Mouse (Mus musculus) stomach, embryonic 14.5 days (tissue): ENCODE results near the gene Cdcp1. TPM values are rescaled to one million over a fixed set of nuclear protein-coding genes. Genes with fewer than 3 reads are reported as not detected.

ENCODE experiments used
- ATAC-seq: fragments of 200-750 bp; cut with Nextera tagmentation; 2 replicates; pipeline ENCODE4 v1.8.0; 2017; ENCODE audit warnings: low read depth, moderate TSS enrichment; ENCODE audit not compliant: insufficient number of reproducible peaks, insufficient read depth, low FRiP score
- H3K27ac ChIP-seq: fragments of 300-500 bp; sonication (generic); 2 replicates; pipeline ENCODE4 v1.5.1; 2014; ENCODE audit warnings: mild to moderate bottlenecking, low read length, moderate library complexity, mixed read lengths
- H3K27me3 ChIP-seq: fragments of 300-500 bp; sonication (generic); 2 replicates; pipeline ENCODE4 v1.6.1; 2014; ENCODE audit warnings: low read length, control low read depth, mixed read lengths; ENCODE audit not compliant: control insufficient read depth, insufficient read depth
- H3K36me3 ChIP-seq: fragments of 300-500 bp; sonication (generic); 2 replicates; pipeline ENCODE4 v1.6.1; 2014; ENCODE audit warnings: mild to moderate bottlenecking, control low read depth, low read length, moderate library complexity, mixed read lengths; ENCODE audit not compliant: control insufficient read depth, insufficient read depth
- H3K4me1 ChIP-seq: fragments of 300-500 bp; sonication (generic); 2 replicates; pipeline ENCODE4 v1.6.1; 2014; ENCODE audit warnings: low read length, control low read depth, mixed read lengths; ENCODE audit not compliant: control insufficient read depth, insufficient read depth
- H3K4me2 ChIP-seq: fragments of 300-500 bp; sonication (generic); replicated peaks from 2 replicates; pipeline ENCODE4 v1.6.1; 2014; ENCODE audit warnings: low read depth, low read length, control low read depth
- H3K4me3 ChIP-seq: fragments of 300-500 bp; sonication (generic); 2 replicates; pipeline ENCODE4 v1.5.1; 2014; ENCODE audit warnings: low read depth, low read length, control low read depth
- H3K9ac ChIP-seq: fragments of 300-500 bp; sonication (generic); replicated peaks from 2 replicates; pipeline ENCODE4 v1.6.1; 2014; ENCODE audit warnings: low read depth, mild to moderate bottlenecking, control low read depth, low read length, moderate library complexity, mixed read lengths
- H3K9me3 ChIP-seq: fragments of 300-500 bp; sonication (generic); 2 replicates; pipeline ENCODE4 v1.6.1; 2016; ENCODE audit warnings: low read depth, low read length, control low read depth; ENCODE audit not compliant: control insufficient read depth
- WGBS: fragments of 180-500 bp; shearing (Covaris S2); extraction: QIAGEN DNeasy Blood & Tissue Kit; methylation state at CpG from one replicate; pipeline ENCODE4 v1.1.7; 2014; 5-methylcytosine and 5-hydroxymethylcytosine counted together
- polyA plus RNA-seq: library from polyadenylated mRNA; unstranded; fragments of >200 nt; fragmentation: Nextera tagmentation; extraction: Ambion mirVana; gene quantifications from 2 replicates; pipeline ENCODE4 v1.2.1, GENCODE M21; 2014

The Cdcp1 gene
- polyA plus RNA-seq, 1 experiment from 2014 or later = 15.1 TPM

DNA sequence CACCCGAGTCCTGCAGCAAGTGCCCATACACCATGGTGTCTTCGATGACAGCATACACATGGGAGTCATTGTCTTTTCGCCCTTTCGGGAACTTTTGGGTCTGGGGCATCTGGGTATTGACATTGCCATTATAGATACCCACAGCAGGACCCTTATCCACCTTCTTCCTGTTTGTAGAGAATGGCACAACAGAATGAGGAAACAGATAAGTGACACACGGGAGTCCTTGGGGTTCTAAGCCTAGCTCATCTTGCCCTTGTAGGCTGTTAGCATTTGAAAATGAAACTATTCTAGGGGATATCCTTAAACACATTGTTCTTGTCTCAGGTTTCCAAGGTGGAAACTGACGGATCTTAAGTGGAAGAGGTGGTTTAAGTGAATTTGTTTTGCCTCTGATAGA is 42.1 kb downstream of the Cdcp1 start:
- WGBS = 83% methylated on average over 6 of the region's 6 CpGs
- Histone ChIP-seq H3K9ac (no peak overlapping the region), H3K27me3 (no peaks in the 10 kb centered on the region), H3K27ac (no peak overlapping the region), H3K36me3 (no peaks in the 10 kb centered on the region), H3K4me2 (no peak overlapping the region), H3K4me3 (no peak overlapping the region), H3K4me1 (no peaks in the 10 kb centered on the region), H3K9me3 (no peaks in the 10 kb centered on the region)
- no peak for ATAC-seq

DNA sequence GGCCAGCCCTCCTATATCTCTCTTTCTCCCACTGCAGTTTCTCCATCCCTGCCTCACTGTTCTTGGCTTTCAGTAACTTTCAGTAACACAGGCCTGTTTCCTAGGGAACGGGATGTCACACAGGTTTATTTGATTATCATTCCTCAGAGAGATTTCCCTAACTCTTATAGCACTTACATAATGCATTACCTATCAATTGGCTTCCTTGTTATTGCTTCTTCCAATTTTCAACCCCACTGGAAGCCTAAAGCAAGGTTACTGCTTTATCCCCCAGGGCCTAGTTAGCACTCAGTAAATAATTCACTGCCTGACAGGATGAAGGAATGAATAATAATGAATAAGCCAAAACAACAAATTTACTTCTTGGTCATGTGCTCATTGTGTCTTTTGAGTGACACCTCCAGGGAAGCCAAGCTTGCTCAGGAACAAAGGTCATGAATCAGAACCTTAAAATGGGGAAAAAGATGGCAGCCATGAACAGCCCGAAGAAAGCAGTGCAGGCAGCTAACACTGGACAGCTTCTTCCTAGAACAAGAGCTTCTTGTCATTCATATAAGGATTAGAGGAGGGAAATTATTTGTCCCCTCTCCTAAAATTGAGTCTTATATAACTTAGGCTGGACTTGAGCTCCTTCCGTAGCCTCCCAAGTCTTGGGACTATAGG is 49.9 kb downstream of the Cdcp1 start:
- 93% methylated on average over 3 of the region's 3 CpGs for WGBS

DNA sequence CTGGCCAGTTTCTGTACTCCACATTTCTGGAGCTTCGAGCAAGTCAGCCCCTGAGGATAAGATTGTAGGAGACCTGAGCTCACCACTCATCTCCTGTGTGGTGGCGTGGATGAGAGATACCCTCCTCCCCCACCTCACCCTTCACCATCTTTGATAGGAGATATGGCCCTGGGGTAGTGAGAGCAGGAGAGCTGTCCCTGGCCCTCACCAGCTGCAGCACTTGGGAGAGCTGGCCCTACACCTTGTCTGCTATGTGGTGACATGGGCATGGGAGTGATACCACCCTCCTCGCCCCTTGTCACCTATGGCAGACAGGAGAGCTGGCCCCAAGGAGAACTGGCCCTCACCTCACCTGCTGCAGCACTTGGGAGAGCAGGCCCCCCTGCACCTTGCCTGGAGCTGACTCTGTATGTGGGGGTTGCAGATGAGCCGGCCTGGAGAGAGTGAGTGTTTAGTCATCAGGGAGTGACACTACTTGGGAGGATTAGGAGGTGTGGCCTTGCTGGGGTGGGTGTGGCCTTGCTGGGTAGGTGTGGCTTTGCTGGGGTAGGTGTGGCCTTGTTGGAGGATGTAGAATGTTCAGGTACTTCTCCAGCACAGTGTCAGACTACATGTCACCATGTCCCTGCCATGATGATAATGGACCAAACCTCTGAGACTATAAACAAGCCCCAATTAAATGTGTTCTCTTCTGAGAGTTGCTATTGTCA is 52.7 kb downstream of the Cdcp1 start:
- Histone ChIP-seq H3K27ac (no peak overlapping the region), H3K9me3 (no peaks in the 10 kb centered on the region), H3K36me3 (no peaks in the 10 kb centered on the region), H3K4me2 (no peak overlapping the region), H3K4me1 (no peaks in the 10 kb centered on the region), H3K9ac (no peak overlapping the region), H3K4me3 (no peak overlapping the region), H3K27me3 (no peaks in the 10 kb centered on the region)
- ATAC-seq = peak; percentile 42; the same call in 1 of the 2 replicates
- WGBS = 80% methylated on average over 4 of the region's 4 CpGs

More for the DNA sequence above, 49.9 kb downstream of the Cdcp1 start:
- H3K4me1 ChIP-seq = no peaks in the 10 kb centered on the region
- H3K9ac ChIP-seq = no peak overlapping the region
- H3K27me3 ChIP-seq = no peaks in the 10 kb centered on the region
- no peak for ATAC-seq
- no peaks in the 10 kb centered on the region for H3K36me3 ChIP-seq
- H3K27ac ChIP-seq = no peak overlapping the region
- H3K9me3 ChIP-seq = no peaks in the 10 kb centered on the region
- no peak overlapping the region for H3K4me3 ChIP-seq
- no peak overlapping the region for H3K4me2 ChIP-seq

DNA sequence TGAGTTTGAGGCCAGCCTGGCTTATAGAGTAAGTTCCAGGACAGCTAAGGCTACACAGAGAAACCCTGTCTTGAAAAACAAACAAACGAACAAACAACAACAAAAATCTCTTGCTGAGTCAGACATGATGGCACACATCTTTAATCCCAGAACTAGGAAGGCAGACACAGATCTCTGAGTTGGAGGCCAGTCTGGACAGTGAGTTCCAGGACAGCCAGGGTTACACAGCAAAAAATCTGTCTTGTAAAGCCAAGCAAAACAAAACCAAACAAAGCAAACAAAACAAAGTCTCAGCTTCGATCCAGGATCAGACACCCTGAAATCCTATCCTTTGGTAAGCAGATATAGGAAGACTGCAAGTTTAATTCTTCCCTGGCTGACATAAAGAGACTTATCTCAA is 54.0 kb downstream of the Cdcp1 start:
- Histone ChIP-seq H3K27ac (no peak overlapping the region), H3K27me3 (no peaks in the 10 kb centered on the region), H3K9ac (no peak overlapping the region), H3K4me2 (no peak overlapping the region), H3K4me1 (no peaks in the 10 kb centered on the region), H3K4me3 (no peak overlapping the region), H3K36me3 (no peaks in the 10 kb centered on the region), H3K9me3 (no peaks in the 10 kb centered on the region)
- 64% methylated on average over 2 of the region's 2 CpGs for WGBS
- ATAC-seq = no peak

DNA sequence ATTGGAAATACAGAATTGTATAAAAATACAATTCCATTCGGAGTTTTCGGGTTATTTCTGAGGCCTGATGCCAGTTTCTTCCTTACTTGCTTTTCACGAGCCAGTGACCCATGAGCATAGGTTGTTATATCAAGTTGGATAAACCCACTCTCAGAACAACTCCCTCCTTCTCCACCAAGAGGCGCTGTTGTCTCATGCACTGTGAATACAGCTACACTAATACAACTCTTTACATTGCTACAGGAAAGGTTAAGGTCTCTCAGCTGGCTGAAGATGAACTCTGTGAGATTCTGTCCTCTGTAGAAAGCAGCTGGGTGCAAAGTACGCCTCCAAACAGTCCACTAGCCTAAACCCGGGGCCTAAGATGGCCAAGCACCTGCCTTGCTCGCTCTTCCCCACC is 56.5 kb downstream of the Cdcp1 start:
- Histone ChIP-seq H3K27me3 (no peaks in the 10 kb centered on the region), H3K4me1 (no peaks in the 10 kb centered on the region), H3K4me3 (no peak overlapping the region), H3K36me3 (no peaks in the 10 kb centered on the region), H3K27ac (no peak overlapping the region), H3K9ac (no peak overlapping the region), H3K4me2 (no peak overlapping the region), H3K9me3 (no peaks in the 10 kb centered on the region)
- no peak for ATAC-seq
- WGBS = 55% methylated on average over 7 of the region's 7 CpGs

DNA sequence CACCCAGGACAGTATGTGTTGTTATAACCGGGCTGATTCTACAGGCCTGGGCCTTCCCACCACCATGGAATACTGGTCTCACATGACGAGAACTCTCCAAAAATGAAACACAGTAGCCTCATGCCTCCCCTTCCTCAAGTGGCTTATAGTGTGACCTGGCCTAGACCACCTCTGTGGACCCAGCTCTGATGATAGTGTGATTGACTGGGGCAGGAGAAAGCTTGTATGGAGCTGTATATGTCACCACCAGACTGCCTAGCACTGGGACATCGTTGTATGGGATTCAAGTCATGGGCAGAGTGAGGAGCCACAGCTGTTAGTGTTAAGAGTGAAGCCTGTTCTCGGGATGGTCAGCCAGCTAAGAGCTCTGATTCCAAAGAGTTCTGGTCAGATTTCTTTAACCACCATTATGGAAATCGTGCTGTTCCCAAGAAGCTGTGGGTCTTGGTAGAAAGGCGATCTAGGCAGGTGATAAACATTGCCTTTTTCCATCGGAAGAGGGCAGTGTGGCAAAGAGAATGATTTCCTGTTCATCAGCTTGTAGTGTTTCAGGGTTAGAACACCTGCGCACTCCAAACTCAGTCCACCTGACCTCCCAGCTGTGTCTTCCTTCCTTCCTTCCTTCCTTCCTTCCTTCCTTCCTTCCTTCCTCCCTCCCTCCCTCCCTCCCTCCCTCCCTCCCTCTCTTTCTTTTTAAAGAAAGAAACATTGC is 57.6 kb downstream of the Cdcp1 start:
- WGBS = 54% methylated on average over 8 of the region's 8 CpGs

DNA sequence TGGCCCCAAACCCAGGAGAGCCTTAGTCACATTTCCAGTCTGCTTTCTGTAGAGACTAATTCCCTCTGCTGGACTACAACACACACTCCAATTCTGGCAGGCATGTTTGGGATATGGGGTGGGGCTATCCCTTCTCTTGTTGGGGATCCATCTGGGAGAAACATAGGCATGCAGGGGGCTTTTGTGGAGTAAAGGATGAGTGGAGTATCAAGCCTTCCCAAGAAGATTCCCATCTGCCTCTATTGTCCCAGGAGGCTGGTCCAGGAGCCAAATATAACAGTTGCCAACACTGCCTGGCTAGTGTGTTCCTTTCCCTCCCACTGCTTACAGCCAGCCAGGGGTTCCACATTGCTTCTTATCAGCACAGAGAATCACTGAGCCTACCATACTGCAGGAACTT is 58.1 kb downstream of the Cdcp1 start:
- H3K4me2 ChIP-seq = no peak overlapping the region
- no peak for ATAC-seq

More for the DNA sequence above, 57.6 kb downstream of the Cdcp1 start:
- Histone ChIP-seq H3K27me3 (no peaks in the 10 kb centered on the region), H3K9ac (no peak overlapping the region), H3K4me1 (no peaks in the 10 kb centered on the region), H3K36me3 (no peaks in the 10 kb centered on the region), H3K4me2 (no peak overlapping the region), H3K9me3 (no peaks in the 10 kb centered on the region), H3K27ac (no peak overlapping the region), H3K4me3 (no peak overlapping the region)
- ATAC-seq = no peak

DNA sequence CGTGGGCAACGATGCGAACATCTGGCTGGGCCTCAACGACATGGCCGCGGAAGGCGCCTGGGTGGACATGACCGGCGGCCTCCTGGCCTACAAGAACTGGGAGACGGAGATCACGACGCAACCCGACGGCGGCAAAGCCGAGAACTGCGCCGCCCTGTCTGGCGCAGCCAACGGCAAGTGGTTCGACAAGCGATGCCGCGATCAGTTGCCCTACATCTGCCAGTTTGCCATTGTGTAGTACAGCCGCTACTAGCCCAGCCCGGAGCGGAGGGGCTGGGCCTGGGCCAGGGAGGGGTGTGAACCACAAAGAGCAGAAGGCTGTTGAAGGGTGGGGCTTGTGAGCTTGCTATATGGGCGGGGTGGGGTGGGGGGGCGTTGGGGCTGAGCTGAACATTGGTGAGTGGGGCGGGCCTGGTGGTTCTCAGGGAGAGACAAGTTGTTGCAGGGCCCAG is 58.9 kb downstream of the Cdcp1 start:
- Histone ChIP-seq H3K4me2 (peak overlapping the region; percentile 35), H3K36me3 (no peaks in the 10 kb centered on the region), H3K4me3 (peak overlapping the region; percentile 16; the same call in 1 of the 2 replicates), H3K27ac (no peak overlapping the region), H3K9ac (no peak overlapping the region), H3K4me1 (no peaks in the 10 kb centered on the region), H3K27me3 (no peaks in the 10 kb centered on the region), H3K9me3 (no peaks in the 10 kb centered on the region)
- WGBS = 25% methylated on average over 30 of the region's 30 CpGs
- ATAC-seq = peak; percentile 71; the same call in 1 of the 2 replicates

More for the DNA sequence above, 58.1 kb downstream of the Cdcp1 start:
- H3K27ac ChIP-seq = no peak overlapping the region
- no peaks in the 10 kb centered on the region for H3K4me1 ChIP-seq
- H3K36me3 ChIP-seq = no peaks in the 10 kb centered on the region
- H3K9me3 ChIP-seq = no peaks in the 10 kb centered on the region
- no peak overlapping the region for H3K4me3 ChIP-seq
- H3K27me3 ChIP-seq = no peaks in the 10 kb centered on the region
- no peak overlapping the region for H3K9ac ChIP-seq
